Mouse (Mus musculus) adrenal gland, postnatal 25 days (tissue): ENCODE results near the gene Cmbl. TPM values are rescaled to one million over a fixed set of nuclear protein-coding genes. Genes with fewer than 3 reads are reported as not detected.
"Not testable (repeated sequence)": the region's sequence is repeated elsewhere in the genome, so short reads cannot be mapped to it uniquely, and the experiment has no call there.

ENCODE experiments used
- DNase-seq: peaks from one replicate; pipeline ENCODE4 v3.0.0; 2021; ENCODE audit warnings: mixed read lengths
- total RNA-seq: library from RNA; stranded (reverse); gene quantifications from 2 replicates; pipeline ENCODE4 v1.2.3, GENCODE M21; 2021

Cmbl gene
- total RNA-seq, 1 experiment from 2014 or later, result 180 TPM

- DNase-seq, result no peak
Measured at GRCm38 (mm10) chr15:31542013-31542958, 22.9 kb upstream of the Cmbl start.

GRCm38 (mm10) chr15:31543246-31543645 is 21.9 kb upstream of the Cmbl start:
- no peak for DNase-seq

- no peak for DNase-seq
Measured at GRCm38 (mm10) chr15:31545058-31545457, 20.1 kb upstream of the Cmbl start.

GRCm38 (mm10) chr15:31546291-31546690 is 18.9 kb upstream of the Cmbl start:
- no peak for DNase-seq

GRCm38 (mm10) chr15:31547421-31547820 is 17.8 kb upstream of the Cmbl start:
- DNase-seq, result no peak

GRCm38 (mm10) chr15:31550381-31550780 is 14.8 kb upstream of the Cmbl start:
- no peak for DNase-seq

GRCm38 (mm10) chr15:31554855-31555254 is 10.3 kb upstream of the Cmbl start:
- DNase-seq, result no peak

GRCm38 (mm10) chr15:31561390-31561789 is 3.8 kb upstream of the Cmbl start:
- peak; percentile 43 for DNase-seq

GRCm38 (mm10) chr15:31561976-31562375 is 3.2 kb upstream of the Cmbl start:
- DNase-seq, result no peak

GRCm38 (mm10) chr15:31562847-31563246 is 2.3 kb upstream of the Cmbl start:
- no peak for DNase-seq

GRCm38 (mm10) chr15:31563577-31564546 is 1.3 kb upstream of the Cmbl start:
- peak; percentile 23 for DNase-seq

- DNase-seq, result no peak
Measured at GRCm38 (mm10) chr15:31565786-31566185, 597 bp downstream of the Cmbl start.

- DNase-seq, result no peak
Measured at GRCm38 (mm10) chr15:31567431-31567830, 2.2 kb downstream of the Cmbl start.

- peak; percentile 77 for DNase-seq
Measured at GRCm38 (mm10) chr15:31568581-31568996, 3.4 kb downstream of the Cmbl start.

- DNase-seq, result peak; percentile 68
Measured at GRCm38 (mm10) chr15:31569325-31570022, 4.3 kb downstream of the Cmbl start.

GRCm38 (mm10) chr15:31570959-31571358 is 5.8 kb downstream of the Cmbl start:
- DNase-seq, result no peak

GRCm38 (mm10) chr15:31571906-31572722 is 6.9 kb downstream of the Cmbl start:
- peak; percentile 26 for DNase-seq

GRCm38 (mm10) chr15:31573287-31573686 is 8.1 kb downstream of the Cmbl start:
- DNase-seq, result no peak

GRCm38 (mm10) chr15:31573692-31574091 is 8.5 kb downstream of the Cmbl start:
- DNase-seq, result no peak

- DNase-seq, result no peak
Measured at GRCm38 (mm10) chr15:31576076-31576475, 10.9 kb downstream of the Cmbl start.

- DNase-seq, result not testable (repeated sequence)
Measured at GRCm38 (mm10) chr15:31581086-31581485, 15.9 kb downstream of the Cmbl start.
